Mouse (Mus musculus) heart, embryonic 10.5 days (tissue): ENCODE results near the gene Nckap5. TPM values are rescaled to one million over a fixed set of nuclear protein-coding genes. Genes with fewer than 3 reads are reported as not detected.

Experiments used
- DNase-seq: peaks from one replicate; pipeline ENCODE4 v3.0.0-alpha.2; 2017; ENCODE audit warnings: low spot score
- H3K27ac ChIP-seq: fragments of 300-500 bp; sonication (generic); 2 replicates; pipeline ENCODE4 v1.5.1; 2016; ENCODE audit warnings: mild to moderate bottlenecking
- H3K27me3 ChIP-seq: fragments of 300-500 bp; sonication (generic); 2 replicates; pipeline ENCODE4 v1.6.1; 2016; ENCODE audit warnings: mild to moderate bottlenecking; ENCODE audit not compliant: poor library complexity, insufficient read depth, severe bottlenecking
- H3K36me3 ChIP-seq: fragments of 300-500 bp; sonication (generic); 2 replicates; pipeline ENCODE4 v1.6.1; 2016; ENCODE audit warnings: mild to moderate bottlenecking, moderate library complexity
- H3K4me1 ChIP-seq: fragments of 300-500 bp; sonication (generic); 2 replicates; pipeline ENCODE4 v1.6.1; 2016; ENCODE audit warnings: mild to moderate bottlenecking
- H3K4me3 ChIP-seq: fragments of 300-500 bp; sonication (generic); 2 replicates; pipeline ENCODE4 v1.5.1; 2016; ENCODE audit warnings: mild to moderate bottlenecking, moderate library complexity
- H3K9me3 ChIP-seq: fragments of 300-500 bp; sonication (generic); 2 replicates; pipeline ENCODE4 v1.6.1; 2016; ENCODE audit warnings: mild to moderate bottlenecking, moderate library complexity
- WGBS: fragments of 180-500 bp; shearing (Covaris S2); methylation state at CpG from one replicate; pipeline ENCODE4 v1.1.7; 2016; 5-methylcytosine and 5-hydroxymethylcytosine counted together
- polyA plus RNA-seq: library from polyadenylated mRNA; unstranded; fragments of >200 nt; fragmentation: Nextera tagmentation; extraction: Ambion mirVana; gene quantifications from 2 replicates; pipeline ENCODE4 v1.2.1, GENCODE M21; 2016

Gene Nckap5
- polyA plus RNA-seq, 1 experiment from 2014 or later = 2.3 TPM

DNA sequence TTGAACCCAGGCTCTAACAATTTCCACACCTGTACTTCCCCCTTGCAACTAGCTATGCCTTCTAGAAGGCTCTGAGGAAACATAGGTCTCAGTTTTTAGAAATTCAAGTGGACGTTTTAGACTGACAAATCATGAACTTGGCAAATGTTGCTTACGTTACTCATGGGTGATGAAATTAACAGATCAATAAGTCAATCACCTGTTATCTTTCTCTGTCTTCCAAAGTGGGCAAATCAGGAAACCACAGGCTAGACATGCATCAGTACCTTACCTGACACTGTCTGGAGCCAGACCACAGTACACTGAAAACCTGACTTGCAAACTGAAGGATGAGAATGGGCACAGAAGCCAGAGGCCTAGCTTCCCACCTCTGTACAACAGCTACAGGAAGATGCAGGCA, 529.5 kb downstream of the Nckap5 start:
- H3K9me3 ChIP-seq = no peaks in the 10 kb centered on the region
- no peaks in the 10 kb centered on the region for H3K4me1 ChIP-seq
- no peak overlapping the region for H3K27ac ChIP-seq
- no peaks in the 10 kb centered on the region for H3K27me3 ChIP-seq
- H3K4me3 ChIP-seq = no peak overlapping the region
- no peak for DNase-seq
- no peaks in the 10 kb centered on the region for H3K36me3 ChIP-seq
- 72% methylated on average over 2 of the region's 2 CpGs for WGBS

GRCm38 (mm10) chr1:126264931-126265330, 565.7 kb downstream of the Nckap5 start:
- 62% methylated on average over 5 of the region's 5 CpGs for WGBS
- Histone ChIP-seq H3K27me3 (no peaks in the 10 kb centered on the region), H3K36me3 (no peaks in the 10 kb centered on the region), H3K4me3 (no peak overlapping the region), H3K27ac (no peak overlapping the region), H3K4me1 (no peaks in the 10 kb centered on the region), H3K9me3 (no peaks in the 10 kb centered on the region)
- DNase-seq = no peak

- Histone ChIP-seq H3K4me1 (no peaks in the 10 kb centered on the region), H3K9me3 (no peaks in the 10 kb centered on the region), H3K4me3 (no peak overlapping the region), H3K36me3 (no peaks in the 10 kb centered on the region), H3K27me3 (no peaks in the 10 kb centered on the region), H3K27ac (no peak overlapping the region)
- DNase-seq = no peak
- WGBS = 77% methylated on average over 5 of the region's 5 CpGs
Measured at GRCm38 (mm10) chr1:126254364-126254763, 576.2 kb downstream of the Nckap5 start.

- no peaks in the 10 kb centered on the region for H3K36me3 ChIP-seq
- no peaks in the 10 kb centered on the region for H3K4me1 ChIP-seq
- H3K27ac ChIP-seq = no peak overlapping the region
- H3K4me3 ChIP-seq = no peak overlapping the region
- no peaks in the 10 kb centered on the region for H3K9me3 ChIP-seq
- 89% methylated on average over 7 of the region's 7 CpGs for WGBS
- H3K27me3 ChIP-seq = no peaks in the 10 kb centered on the region
- DNase-seq = no peak
Measured at GRCm38 (mm10) chr1:126253934-126254333, 576.7 kb downstream of the Nckap5 start.

GRCm38 (mm10) chr1:126233196-126233595, 597.4 kb downstream of the Nckap5 start:
- H3K36me3 ChIP-seq = no peaks in the 10 kb centered on the region
- H3K4me3 ChIP-seq = no peak overlapping the region
- no peak overlapping the region for H3K27ac ChIP-seq
- 74% methylated on average over 4 of the region's 4 CpGs for WGBS
- no peaks in the 10 kb centered on the region for H3K9me3 ChIP-seq
- no peaks in the 10 kb centered on the region for H3K4me1 ChIP-seq
- DNase-seq = no peak
- no peaks in the 10 kb centered on the region for H3K27me3 ChIP-seq

DNA sequence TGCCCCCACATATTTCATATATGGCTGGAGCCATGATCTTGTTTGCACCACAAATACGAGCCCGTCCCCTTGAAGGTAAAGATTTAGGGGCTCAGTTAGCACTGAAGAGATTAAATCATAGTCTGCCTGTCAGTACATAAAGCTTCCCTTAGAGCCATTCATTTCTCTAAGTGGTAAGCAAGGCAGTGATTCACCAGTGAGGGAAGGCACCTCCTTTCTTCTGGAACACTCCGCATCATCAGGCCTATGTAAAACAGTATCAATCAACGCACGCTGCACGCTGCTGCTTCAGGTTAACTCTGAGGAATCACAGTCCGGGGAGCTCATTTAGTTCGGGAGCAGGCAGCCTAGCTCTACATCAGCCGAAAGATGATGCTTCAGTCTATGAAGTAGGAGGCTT, 599.4 kb downstream of the Nckap5 start:
- H3K27ac ChIP-seq = no peak overlapping the region
- WGBS = 75% methylated on average over 9 of the region's 9 CpGs
- no peaks in the 10 kb centered on the region for H3K36me3 ChIP-seq
- no peak overlapping the region for H3K4me3 ChIP-seq
- no peaks in the 10 kb centered on the region for H3K9me3 ChIP-seq
- no peaks in the 10 kb centered on the region for H3K4me1 ChIP-seq
- no peak for DNase-seq
- H3K27me3 ChIP-seq = no peaks in the 10 kb centered on the region

DNA sequence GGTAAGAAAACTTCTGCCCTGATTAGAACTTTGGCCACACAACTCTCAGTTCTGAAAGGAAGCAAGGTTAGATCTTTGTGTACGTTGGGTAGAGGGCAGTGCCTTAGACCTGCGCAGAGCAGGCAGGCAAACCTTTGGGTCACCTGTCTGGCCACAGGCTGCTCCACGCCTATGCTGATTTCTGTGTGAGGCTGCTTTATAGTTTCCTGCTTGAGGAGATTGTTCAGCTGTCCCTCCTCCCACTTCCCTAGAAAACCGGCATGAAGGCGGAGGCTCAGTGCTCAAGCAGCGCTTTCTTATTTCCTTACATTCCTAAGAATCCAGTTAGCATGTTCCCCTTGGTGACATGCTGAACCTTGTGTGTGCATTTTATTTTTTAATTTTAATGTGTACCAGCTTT, 620.4 kb downstream of the Nckap5 start:
- Histone ChIP-seq H3K9me3 (no peaks in the 10 kb centered on the region), H3K36me3 (no peaks in the 10 kb centered on the region), H3K27me3 (no peaks in the 10 kb centered on the region), H3K4me3 (no peak overlapping the region), H3K27ac (no peak overlapping the region), H3K4me1 (no peaks in the 10 kb centered on the region)
- WGBS = 77% methylated on average over 6 of the region's 6 CpGs
- no peak for DNase-seq

DNA sequence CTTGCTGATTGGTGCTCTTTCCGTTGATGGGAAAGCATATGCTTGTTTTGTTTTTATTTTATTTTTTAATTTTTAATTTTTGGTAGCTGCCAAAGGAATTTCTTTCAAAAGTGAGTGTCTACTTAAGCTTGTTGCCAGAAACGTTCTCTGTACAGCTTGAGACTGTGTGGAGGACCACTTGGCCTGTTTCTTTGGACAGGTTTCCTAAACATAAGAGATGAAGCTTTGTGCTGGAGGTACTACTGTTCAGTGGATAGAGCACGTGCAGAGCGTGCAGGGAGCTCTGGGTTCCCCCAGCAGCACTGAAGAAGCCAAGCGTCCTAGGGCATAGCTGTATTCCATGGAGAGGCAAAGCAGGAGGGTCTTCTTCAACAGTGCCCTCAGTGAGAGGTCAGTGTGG, 620.9 kb downstream of the Nckap5 start:
- no peaks in the 10 kb centered on the region for H3K36me3 ChIP-seq
- WGBS = 83% methylated on average over 5 of the region's 5 CpGs

GRCm38 (mm10) chr1:126209131-126209530, 621.5 kb downstream of the Nckap5 start:
- no peaks in the 10 kb centered on the region for H3K9me3 ChIP-seq
- no peak for DNase-seq
- no peaks in the 10 kb centered on the region for H3K36me3 ChIP-seq
- no peaks in the 10 kb centered on the region for H3K4me1 ChIP-seq
- no peak overlapping the region for H3K4me3 ChIP-seq
- WGBS = 81% methylated on average over 7 of the region's 7 CpGs
- H3K27me3 ChIP-seq = no peaks in the 10 kb centered on the region
- H3K27ac ChIP-seq = no peak overlapping the region

More for the DNA sequence above, 620.9 kb downstream of the Nckap5 start:
- no peak for DNase-seq
- H3K27ac ChIP-seq = no peak overlapping the region
- H3K9me3 ChIP-seq = no peaks in the 10 kb centered on the region
- H3K27me3 ChIP-seq = no peaks in the 10 kb centered on the region
- no peak overlapping the region for H3K4me3 ChIP-seq
- no peaks in the 10 kb centered on the region for H3K4me1 ChIP-seq

DNA sequence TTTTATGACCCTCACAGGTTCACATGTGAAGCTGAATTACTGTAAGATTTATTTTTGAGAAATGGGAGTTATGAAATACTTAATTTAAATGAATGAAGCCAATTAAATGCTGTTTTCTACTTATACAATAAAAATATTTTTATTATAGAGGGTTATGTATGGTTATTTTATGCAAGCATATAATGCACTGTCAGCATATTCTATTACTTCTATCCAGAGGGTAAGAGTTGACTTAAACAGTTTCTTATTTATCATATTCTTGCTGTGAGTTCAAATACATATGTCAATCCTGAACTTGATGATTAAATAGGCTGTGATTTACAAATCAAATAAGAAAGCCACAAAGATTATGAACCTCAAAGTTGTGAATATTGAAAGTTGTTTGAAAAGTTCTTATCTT, 633.7 kb downstream of the Nckap5 start:
- DNase-seq = no peak
- Histone ChIP-seq H3K36me3 (no peaks in the 10 kb centered on the region), H3K4me1 (no peaks in the 10 kb centered on the region), H3K27ac (no peak overlapping the region), H3K27me3 (no peaks in the 10 kb centered on the region), H3K9me3 (no peaks in the 10 kb centered on the region), H3K4me3 (no peak overlapping the region)

DNA sequence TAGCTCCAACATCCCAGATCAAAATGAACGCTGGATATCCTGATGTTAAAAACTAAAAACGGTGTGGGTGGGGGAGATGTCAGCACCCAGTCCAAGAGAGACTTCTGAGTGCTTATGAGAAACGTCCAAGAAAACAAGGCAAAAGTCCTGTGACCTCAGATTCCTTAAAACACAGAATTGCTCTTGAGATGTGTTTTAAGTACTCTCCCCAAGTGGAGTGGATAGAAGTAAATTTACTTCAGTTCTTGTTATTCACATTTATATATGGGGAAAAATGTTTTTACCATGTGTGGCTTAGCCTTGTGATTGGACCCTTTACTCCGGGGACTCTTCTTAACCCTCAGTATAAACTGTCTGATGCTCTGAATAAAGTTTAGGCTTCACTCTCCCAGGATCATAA, 640.2 kb downstream of the Nckap5 start:
- Histone ChIP-seq H3K4me1 (no peaks in the 10 kb centered on the region), H3K27me3 (no peaks in the 10 kb centered on the region), H3K4me3 (no peak overlapping the region), H3K9me3 (no peaks in the 10 kb centered on the region), H3K36me3 (no peaks in the 10 kb centered on the region), H3K27ac (no peak overlapping the region)
- 73% methylated on average over 4 of the region's 4 CpGs for WGBS
- no peak for DNase-seq

- Histone ChIP-seq H3K36me3 (no peaks in the 10 kb centered on the region), H3K27ac (no peak overlapping the region), H3K4me1 (no peaks in the 10 kb centered on the region), H3K27me3 (no peaks in the 10 kb centered on the region), H3K4me3 (no peak overlapping the region), H3K9me3 (no peaks in the 10 kb centered on the region)
- DNase-seq = no peak
- WGBS = 83% methylated on average over 7 of the region's 7 CpGs
Measured at GRCm38 (mm10) chr1:126183751-126184150, 646.8 kb downstream of the Nckap5 start.

DNA sequence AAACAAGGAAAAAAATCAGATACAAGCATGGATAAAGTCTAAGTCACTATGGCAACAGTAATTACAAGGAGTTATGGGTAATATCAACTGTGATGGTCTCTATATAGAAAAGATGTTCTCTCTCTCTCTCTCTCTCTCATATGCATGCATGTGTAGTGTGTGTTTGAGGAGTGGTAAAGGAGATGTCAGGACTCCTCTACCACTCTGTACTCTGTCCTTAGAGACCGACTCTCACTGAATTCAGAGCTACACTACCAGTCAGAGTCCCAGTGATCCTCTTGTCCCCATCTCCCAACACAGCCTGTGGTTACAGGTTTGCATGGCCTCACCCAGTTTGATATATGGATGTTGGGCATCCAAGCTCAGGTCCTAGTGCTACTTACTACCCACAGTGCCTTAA, 662.0 kb downstream of the Nckap5 start:
- Histone ChIP-seq H3K27me3 (no peaks in the 10 kb centered on the region), H3K36me3 (no peaks in the 10 kb centered on the region), H3K27ac (no peak overlapping the region), H3K9me3 (no peaks in the 10 kb centered on the region), H3K4me1 (no peaks in the 10 kb centered on the region), H3K4me3 (no peak overlapping the region)
- 62% methylated on average over 1 of the region's 1 CpGs for WGBS
- no peak for DNase-seq

DNA sequence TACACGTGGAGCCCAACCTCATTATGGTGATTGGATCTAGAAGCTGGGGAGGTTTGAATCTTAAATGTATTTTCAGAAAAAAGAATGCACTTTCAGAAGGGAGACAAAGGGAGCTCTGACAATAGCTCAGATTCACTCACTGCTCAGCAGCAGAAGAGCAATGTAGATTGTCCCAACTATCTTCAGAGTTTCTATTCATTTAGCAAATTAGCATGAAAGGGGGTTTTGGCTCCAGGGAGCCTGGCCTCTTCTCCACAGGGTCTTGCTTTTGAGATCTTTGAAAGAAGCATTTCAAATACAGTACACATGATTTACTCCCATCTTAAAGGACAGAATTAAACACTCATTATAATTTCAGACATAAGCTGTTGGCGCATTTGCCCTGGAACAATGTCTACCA, 662.5 kb downstream of the Nckap5 start:
- H3K4me3 ChIP-seq = no peak overlapping the region
- 58% methylated on average over 2 of the region's 2 CpGs for WGBS
- no peaks in the 10 kb centered on the region for H3K27me3 ChIP-seq
- H3K4me1 ChIP-seq = no peaks in the 10 kb centered on the region
- no peak overlapping the region for H3K27ac ChIP-seq
- no peaks in the 10 kb centered on the region for H3K36me3 ChIP-seq
- no peaks in the 10 kb centered on the region for H3K9me3 ChIP-seq
- no peak for DNase-seq
